Mouse (Mus musculus) right cerebral cortex, adult 18-20 months (tissue): ENCODE data around the gene Gm8653.
"Not testable (repeated sequence)": the region's sequence is repeated elsewhere in the genome, so short reads cannot be mapped to it uniquely, and the experiment has no call there.

Experiments
- DNase-seq: peaks from one replicate; pipeline ENCODE4 v3.0.0; 2022; ENCODE audit warnings: mixed read lengths

The Gm8653 gene

DNA sequence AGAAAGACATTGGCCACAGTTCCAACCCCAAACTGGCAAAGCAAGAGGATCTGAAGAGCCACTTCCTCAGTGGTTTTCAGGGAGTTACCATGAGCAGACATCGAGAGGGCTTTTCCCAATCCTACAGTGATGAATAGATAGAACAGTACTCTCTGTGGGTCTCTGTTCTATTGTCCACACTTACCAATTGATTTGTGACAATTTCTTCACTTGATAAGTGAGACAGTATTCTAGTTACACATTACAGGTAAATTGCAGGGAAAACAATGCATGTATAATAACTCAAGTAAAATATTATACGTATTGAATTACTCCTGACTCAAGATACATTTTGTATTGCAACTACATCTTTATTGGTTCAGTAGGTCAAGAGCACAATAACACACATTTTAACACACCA is at the start of gene Gm8653:
TSS of gene Gm8653 (minus strand) at position 101 of the 400 bp plus-strand sequence.
- DNase-seq, result not testable (repeated sequence)

DNA sequence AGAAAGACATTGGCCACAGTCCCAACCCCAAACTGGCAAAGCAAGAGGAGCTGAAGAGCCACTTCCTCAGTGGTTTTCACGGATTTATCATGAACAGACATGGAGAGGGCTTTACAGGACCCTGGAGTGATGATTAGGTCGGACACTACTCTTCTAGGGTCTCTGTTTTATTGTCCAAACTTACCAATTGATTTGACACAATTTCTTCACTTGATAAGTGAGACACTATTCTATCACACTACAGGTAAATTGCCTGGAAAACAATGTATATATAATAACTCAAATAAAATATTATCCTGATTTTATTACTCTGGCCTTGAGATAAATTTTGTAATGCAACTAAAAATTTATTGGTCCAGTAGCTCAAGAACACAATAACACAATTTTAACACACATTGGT is 28.3 kb upstream of the Gm8653 start, which contains the start of gene Gm8453:
TSS of gene Gm8453 (minus strand) at position 101 of the 400 bp plus-strand sequence.
- DNase-seq, result not testable (repeated sequence)

DNA sequence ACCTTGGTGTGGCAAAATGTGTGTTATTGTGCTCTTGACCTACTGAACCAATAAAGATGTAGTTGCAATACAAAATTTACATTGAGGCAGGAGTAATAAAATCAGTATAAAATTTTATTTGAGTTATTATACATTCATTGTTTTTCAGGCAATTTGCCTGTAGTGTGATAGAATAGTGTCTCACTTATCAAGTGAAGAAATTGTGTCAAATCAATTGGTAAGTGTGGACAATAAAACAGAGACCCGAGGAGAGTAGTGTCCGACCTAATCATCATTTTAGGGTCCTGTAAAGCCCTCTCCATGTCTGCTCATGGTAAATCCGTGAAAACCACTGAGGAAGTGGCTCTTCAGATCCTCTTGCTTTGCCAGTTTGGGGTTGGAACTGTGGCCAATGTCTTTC is 12.0 kb downstream of the Gm8653 start, which contains the start of gene Vmn1r143:
TSS of gene Vmn1r143 (plus strand) at position 301 of the 400 bp plus-strand sequence.
- DNase-seq, result not testable (repeated sequence)

DNA sequence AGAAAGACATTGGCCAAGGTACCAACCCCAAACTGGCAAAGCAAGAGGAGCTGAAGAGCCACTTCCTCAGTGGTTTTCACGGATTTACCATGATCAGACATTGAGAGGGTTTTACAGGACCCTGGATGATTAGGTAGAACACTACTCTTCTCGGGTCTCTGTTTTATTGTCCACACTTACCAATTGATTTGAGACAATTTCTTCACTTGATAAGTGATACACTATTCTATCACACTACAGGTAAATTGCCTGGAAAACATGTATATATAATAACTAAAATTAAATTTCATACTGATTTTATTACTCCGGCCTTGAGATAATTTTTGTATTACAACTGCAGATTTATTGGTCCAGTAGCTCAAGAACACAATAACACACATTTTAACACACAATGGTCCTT is 37.1 kb downstream of the Gm8653 start, which contains the start of gene Vmn1r142:
TSS of gene Vmn1r142 (minus strand) at position 101 of the 400 bp plus-strand sequence.
- DNase-seq, result not testable (repeated sequence)
